Mouse (Mus musculus) E14TG2a.4 (cell line): ENCODE results near the gene Hacd2.

Source experiments
- CTCF ChIP-seq: conservative IDR thresholded peaks from 2 replicates; pipeline ENCODE4 v1.5.1; 2014; ENCODE audit warnings: low read length
- NANOG ChIP-seq: IDR thresholded peaks from 2 replicates; pipeline ENCODE4 v1.6.1; 2014; ENCODE audit warnings: borderline replicate concordance, low read length, mixed read lengths
- POU5F1 ChIP-seq: IDR thresholded peaks from 2 replicates; pipeline ENCODE4 v1.6.1; 2014; ENCODE audit warnings: low read length, borderline replicate concordance

GRCm38 (mm10) chr16:35065724-35066123 is 43.5 kb downstream of the Hacd2 start:
- TF ChIP-seq CTCF (no peak), NANOG (no peak), POU5F1 (no peak)
